In the genomic region with DNA sequence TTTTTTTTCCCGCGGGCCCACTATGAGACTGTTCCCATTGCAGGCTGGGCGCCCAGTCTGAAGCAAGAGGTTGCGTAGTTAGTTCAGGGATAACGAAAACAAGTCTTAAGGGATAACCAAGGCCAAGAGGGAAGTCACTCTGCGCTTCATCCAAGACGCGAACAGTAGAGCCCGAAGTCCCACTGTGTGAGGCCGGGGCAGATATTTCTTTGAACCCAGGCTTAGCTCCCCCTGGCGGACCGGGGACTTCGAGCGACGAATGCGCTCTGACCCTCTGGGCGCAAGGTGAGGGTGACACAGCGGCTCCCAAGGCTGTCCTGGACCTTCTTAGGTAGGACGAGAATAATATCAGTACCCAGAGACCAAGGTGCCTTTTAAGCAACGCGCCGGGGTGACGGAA, we compare ENCODE assay signal across 9 mouse cellular contexts. TPM values are rescaled to one million over a fixed set of nuclear protein-coding genes. Genes with fewer than 3 reads are reported as not detected.
A peak's percentile ranks its signal among the peaks of the same experiment; 100 is the strongest.
DNase-seq lines count a peak whose midpoint lies in the region; ATAC-seq and TF ChIP-seq lines count a peak whose summit lies in the region.
"Had no signal": no experiment of that assay in that cellular context is flagged by ENCODE, and none has a peak within 500 bp of the region (broad histone marks: within the 10 kb centered on the region; RNA-seq: fewer than 3 reads in every experiment).

No protein-coding gene starts in this region.

- 1% methylated on average over 23 of the region's 23 CpGs for WGBS in forebrain, postnatal 0 days
- under 1% methylated on average over 23 of the region's 23 CpGs for WGBS in hindbrain, embryonic 11.5 days
- WGBS in limb, embryonic 15.5 days, result 2% methylated on average over 23 of the region's 23 CpGs
- 1% methylated on average over 23 of the region's 23 CpGs for WGBS in midbrain, embryonic 14.5 days
- WGBS in stomach, embryonic 15.5 days, result 3% methylated on average over 23 of the region's 23 CpGs

- peaks cover 71% of the 10 kb centered on the region for H3K27me3 ChIP-seq in forebrain, postnatal 0 days (ENCODE audit: insufficient read depth, low read length)
- H3K27me3 ChIP-seq in hindbrain, embryonic 11.5 days (ENCODE audit: control insufficient read depth, insufficient read depth, low read length), result peaks cover 91% of the 10 kb centered on the region
- H3K27me3 ChIP-seq in limb, embryonic 15.5 days, result peaks cover 82% of the 10 kb centered on the region
- H3K27me3 ChIP-seq in midbrain, embryonic 14.5 days (ENCODE audit: control insufficient read depth, insufficient read depth, low read length), result peaks cover 89% of the 10 kb centered on the region
- peaks cover 66% of the 10 kb centered on the region for H3K27me3 ChIP-seq in stomach, embryonic 15.5 days (replicated peaks)

- no peaks in the 10 kb centered on the region for H3K9me3 ChIP-seq in forebrain, postnatal 0 days (ENCODE audit: low read length)
- no peaks in the 10 kb centered on the region for H3K9me3 ChIP-seq in hindbrain, embryonic 11.5 days (ENCODE audit: control insufficient read depth, low read length)
- no peaks in the 10 kb centered on the region for H3K9me3 ChIP-seq in limb, embryonic 15.5 days
- no peaks in the 10 kb centered on the region for H3K9me3 ChIP-seq in midbrain, embryonic 14.5 days (ENCODE audit: control insufficient read depth, low read length)
- no peaks in the 10 kb centered on the region for H3K9me3 ChIP-seq in stomach, embryonic 15.5 days
- H3K9me3 ChIP-seq: G1E had no signal

- H3K27ac ChIP-seq in brown adipose tissue, adult 24 weeks (replicated peaks; ENCODE audit: low read depth, low read length), result no peak overlapping the region
- no peak overlapping the region for H3K27ac ChIP-seq in forebrain, postnatal 0 days (ENCODE audit: low read depth, low read length)
- H3K27ac ChIP-seq in hindbrain, embryonic 11.5 days (ENCODE audit: low read depth, low read length), result no peak overlapping the region
- H3K27ac ChIP-seq in limb, embryonic 15.5 days, result no peak overlapping the region; the same call in 1 of the 2 replicates
- no peak overlapping the region for H3K27ac ChIP-seq in midbrain, embryonic 14.5 days (replicated peaks; ENCODE audit: low read depth, low read length)
- no peak overlapping the region for H3K27ac ChIP-seq in stomach, embryonic 15.5 days

- no peak overlapping the region for H3K9ac ChIP-seq in forebrain, postnatal 0 days
- H3K9ac ChIP-seq in hindbrain, embryonic 11.5 days (ENCODE audit: low read depth, low read length), result no peak overlapping the region
- H3K9ac ChIP-seq in limb, embryonic 15.5 days, result peak overlapping the region; percentile 64; the same call in 1 of the 2 replicates
- no peak overlapping the region for H3K9ac ChIP-seq in midbrain, embryonic 14.5 days (replicated peaks; ENCODE audit: low read length)
- H3K9ac ChIP-seq in stomach, embryonic 15.5 days, result no peak overlapping the region

- H3K4me3 ChIP-seq in brown adipose tissue, adult 24 weeks (ENCODE audit: insufficient read depth, low read depth, low read length), result peak overlapping the region; percentile 56
- no peak overlapping the region for H3K4me3 ChIP-seq in forebrain, postnatal 0 days (ENCODE audit: low read depth, low read length)
- H3K4me3 ChIP-seq in hindbrain, embryonic 11.5 days (ENCODE audit: low read depth, low read length), result peak overlapping the region; percentile 48
- peak overlapping the region; percentile 63 for H3K4me3 ChIP-seq in limb, embryonic 15.5 days
- H3K4me3 ChIP-seq in midbrain, embryonic 14.5 days (replicated peaks; ENCODE audit: low read depth, low read length), result no peak overlapping the region
- peak overlapping the region; percentile 58 for H3K4me3 ChIP-seq in stomach, embryonic 15.5 days (replicated peaks)

- DNase-seq in kidney, adult 18-20 months, result peak; percentile 67
- no peak for DNase-seq in kidney, adult 11 months
- peak; percentile 19 for DNase-seq in forebrain, postnatal 0 days
- peak; percentile 79 for DNase-seq in hindbrain, embryonic 11.5 days (ENCODE audit: low spot score)
- peak; percentile 63 for DNase-seq in midbrain, embryonic 14.5 days

- no peak for ATAC-seq in forebrain, postnatal 0 days
- no peak for ATAC-seq in hindbrain, embryonic 11.5 days (ENCODE audit: low FRiP score)
- no peak for ATAC-seq in limb, embryonic 15.5 days (ENCODE audit: insufficient number of reproducible peaks, low FRiP score, low TSS enrichment, low read depth)
- no peak for ATAC-seq in midbrain, embryonic 14.5 days (ENCODE audit: low FRiP score, low TSS enrichment)
- no peak for ATAC-seq in stomach, embryonic 15.5 days (ENCODE audit: insufficient read depth, low FRiP score, low read depth)

- H3K4me1 ChIP-seq in brown adipose tissue, adult 24 weeks (ENCODE audit: control insufficient read depth, insufficient read depth, insufficient read length, low read length), result no peaks in the 10 kb centered on the region
- H3K4me1 ChIP-seq in forebrain, postnatal 0 days (ENCODE audit: insufficient read depth), result peaks cover 17% of the 10 kb centered on the region
- H3K4me1 ChIP-seq in hindbrain, embryonic 11.5 days (replicated peaks; ENCODE audit: control insufficient read depth, insufficient read depth, low read length), result peaks cover 14% of the 10 kb centered on the region; the same call in 1 of the 2 replicates
- peaks cover 75% of the 10 kb centered on the region for H3K4me1 ChIP-seq in limb, embryonic 15.5 days
- peaks cover 27% of the 10 kb centered on the region for H3K4me1 ChIP-seq in midbrain, embryonic 14.5 days (ENCODE audit: control insufficient read depth, insufficient read depth, low read length)
- peaks cover 50% of the 10 kb centered on the region for H3K4me1 ChIP-seq in stomach, embryonic 15.5 days

- peak overlapping the region; percentile 93; the same call in 1 of the 2 replicates for H3K4me2 ChIP-seq in forebrain, postnatal 0 days (ENCODE audit: low read depth)
- no peak overlapping the region for H3K4me2 ChIP-seq in hindbrain, embryonic 11.5 days (replicated peaks; ENCODE audit: low read depth, low read length)
- H3K4me2 ChIP-seq in limb, embryonic 15.5 days, result peak overlapping the region; percentile 96
- H3K4me2 ChIP-seq in midbrain, embryonic 14.5 days (ENCODE audit: low read length), result peak overlapping the region; percentile 87
- H3K4me2 ChIP-seq in stomach, embryonic 15.5 days, result peak overlapping the region; percentile 100

- TF ChIP-seq CTCF in forebrain, postnatal 0 days (IDR thresholded peaks at IDR 0.05; ENCODE audit: low read depth), result peak; percentile 61

- no peaks in the 10 kb centered on the region for H3K36me3 ChIP-seq in forebrain, postnatal 0 days (ENCODE audit: insufficient read depth)
- H3K36me3 ChIP-seq in hindbrain, embryonic 11.5 days (ENCODE audit: control insufficient read depth, insufficient read depth, low read length), result no peaks in the 10 kb centered on the region
- no peaks in the 10 kb centered on the region for H3K36me3 ChIP-seq in limb, embryonic 15.5 days
- H3K36me3 ChIP-seq in midbrain, embryonic 14.5 days (ENCODE audit: control insufficient read depth, insufficient read depth, low read length), result no peaks in the 10 kb centered on the region
- H3K36me3 ChIP-seq in stomach, embryonic 15.5 days, result no peaks in the 10 kb centered on the region
- H3K36me3 ChIP-seq: G1E had no signal

RNA-seq across cellular contexts. Expression of gene Wnt11, which starts 1.7 kb away (rescaled TPM):
- 2.5 and 5.5 TPM in 2 replicates for polyA plus RNA-seq in brown adipose tissue, adult 24 weeks (2012; ENCODE audit: insufficient read depth, insufficient read length, missing spikeins)
- total RNA-seq in forebrain, postnatal 0 days (2014; rRNA removed), result 3.3 and 4.6 TPM in 2 replicates
- polyA plus RNA-seq in forebrain, postnatal 0 days (2015; fragmentation: Nextera tagmentation; extraction: Ambion mirVana), result 0.86 and 1.1 TPM in 2 replicates
- polyA plus RNA-seq in hindbrain, embryonic 11.5 days (2014; fragmentation: Nextera tagmentation; extraction: Ambion mirVana), result 3.0 and 3.5 TPM in 2 replicates
- polyA plus RNA-seq in limb, embryonic 15.5 days (2015; fragmentation: Nextera tagmentation; extraction: Ambion mirVana), result 23.2 and 29.1 TPM in 2 replicates
- 0.58 and 0.64 TPM in 2 replicates for polyA plus RNA-seq in midbrain, embryonic 14.5 days (2014; fragmentation: Nextera tagmentation; extraction: Ambion mirVana)
- polyA plus RNA-seq in stomach, embryonic 15.5 days (2015; fragmentation: Nextera tagmentation; extraction: Ambion mirVana), result 3.8 and 5.5 TPM in 2 replicates
- total RNA-seq: G1E had no signal
- polyA plus RNA-seq: G1E had no signal

Comparison
In these comparisons a context has a peak if more than half of its experiments do, and no peak if none do; other contexts are left out.
1. H3K4me3 ChIP-seq: peak in brown adipose tissue, adult 24 weeks (single experiment), hindbrain, embryonic 11.5 days (single experiment), limb, embryonic 15.5 days (single experiment) and stomach, embryonic 15.5 days (single experiment); none in forebrain, postnatal 0 days (single experiment) and midbrain, embryonic 14.5 days (single experiment).